Mouse (Mus musculus): ENCODE measurements at regions not wholly inside any gene's neighbourhood (a gene's known extent, or its start where the extent isn't known, plus 50 kb on each side); places are given as distances from the start of the nearest gene placed in this dataset.

DNA sequence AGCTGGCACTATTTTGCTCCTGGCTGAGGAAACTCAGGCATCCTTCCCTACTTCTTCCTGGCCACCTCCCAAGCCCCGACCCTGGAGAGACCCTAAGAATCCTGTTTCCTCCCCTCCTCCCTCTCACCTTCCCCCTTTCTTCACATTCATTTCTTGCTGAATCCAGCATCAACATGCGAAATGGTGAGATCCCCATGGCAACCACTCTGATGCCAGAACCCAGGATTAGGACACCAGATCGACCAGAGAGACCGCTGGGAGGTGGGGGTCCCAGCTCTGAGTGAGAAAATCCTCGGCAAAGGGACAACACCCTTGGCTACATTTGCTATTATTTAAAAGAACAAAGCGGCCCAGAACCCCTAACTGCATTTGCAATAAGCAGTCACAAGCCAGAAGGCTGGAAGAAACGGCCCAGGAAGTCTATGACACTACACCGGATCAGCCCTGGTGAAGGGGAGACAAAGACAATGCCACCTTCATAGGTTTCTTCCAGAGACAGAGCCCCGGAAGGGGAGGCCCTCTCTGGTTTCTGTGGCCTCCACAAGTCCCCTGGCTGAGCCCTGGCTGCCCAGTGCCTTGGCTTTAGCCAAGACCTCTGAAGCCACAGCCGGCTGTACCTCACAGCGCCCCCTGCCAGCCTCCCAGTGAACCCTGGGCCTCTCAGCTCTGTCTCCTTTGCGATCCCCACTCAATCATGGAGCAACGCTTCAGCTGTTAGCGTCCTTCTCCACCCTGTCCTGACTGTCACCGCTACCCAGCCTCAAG, 265.6 kb upstream of the Rpl38 start:
- TF ChIP-seq CTCF (conservative IDR thresholded peaks at IDR 0.05; ENCODE audit: insufficient read depth, insufficient read length, low read depth, low read length) (no peak), POLR2A (IDR thresholded peaks at IDR 0.05; ENCODE audit: low read depth, low read length) (no peak)

All from kidney, adult 2 months (tissue).